Mouse (Mus musculus) kidney, adult 2 months (tissue): ENCODE measurements around the gene Gm28047.
"Not testable (repeated sequence)": the region's sequence is repeated elsewhere in the genome, so short reads cannot be mapped to it uniquely, and the experiment has no call there.

Experiments
- CTCF ChIP-seq: fragments of 200-500 bp; conservative IDR thresholded peaks from 2 replicates; pipeline ENCODE4 v1.5.1; 2011; ENCODE audit warnings: low read depth, mild to moderate bottlenecking, control low read depth, low read length, moderate library complexity, mixed read lengths; ENCODE audit not compliant: insufficient read depth, insufficient read length
- POLR2A ChIP-seq: fragments of 200-500 bp; IDR thresholded peaks from one replicate; pipeline ENCODE4 v1.6.1; 2011; ENCODE audit warnings: low read depth, low read length, control low read depth

DNA sequence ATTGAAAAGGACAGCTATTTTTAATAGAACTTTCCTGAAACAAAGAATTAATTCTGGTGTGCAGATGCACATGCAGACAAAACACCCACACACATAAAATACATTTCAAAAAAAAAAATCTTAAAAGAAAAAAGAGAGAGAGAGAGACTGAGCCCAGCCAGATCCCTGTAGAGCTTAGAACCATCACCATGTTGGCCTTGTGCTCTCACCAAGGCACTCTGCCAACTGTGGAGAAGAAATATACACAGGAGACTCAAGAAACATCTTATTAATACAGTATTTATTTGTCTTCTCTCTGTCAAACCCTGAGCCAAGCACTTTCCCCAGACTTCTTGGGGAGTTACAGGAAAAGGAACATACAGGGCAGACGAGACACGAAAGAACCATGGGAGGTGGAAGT, 37.7 kb upstream of the Gm28047 start:
- not testable (repeated sequence) for TF ChIP-seq CTCF, POLR2A
